Mouse (Mus musculus): ENCODE measurements around the gene B3gntl1.
A peak's percentile ranks its signal among the peaks of the same experiment; 100 is the strongest.
"Not testable (repeated sequence)": the region's sequence is repeated elsewhere in the genome, so short reads cannot be mapped to it uniquely, and the experiment has no call there.

Gene B3gntl1

DNA sequence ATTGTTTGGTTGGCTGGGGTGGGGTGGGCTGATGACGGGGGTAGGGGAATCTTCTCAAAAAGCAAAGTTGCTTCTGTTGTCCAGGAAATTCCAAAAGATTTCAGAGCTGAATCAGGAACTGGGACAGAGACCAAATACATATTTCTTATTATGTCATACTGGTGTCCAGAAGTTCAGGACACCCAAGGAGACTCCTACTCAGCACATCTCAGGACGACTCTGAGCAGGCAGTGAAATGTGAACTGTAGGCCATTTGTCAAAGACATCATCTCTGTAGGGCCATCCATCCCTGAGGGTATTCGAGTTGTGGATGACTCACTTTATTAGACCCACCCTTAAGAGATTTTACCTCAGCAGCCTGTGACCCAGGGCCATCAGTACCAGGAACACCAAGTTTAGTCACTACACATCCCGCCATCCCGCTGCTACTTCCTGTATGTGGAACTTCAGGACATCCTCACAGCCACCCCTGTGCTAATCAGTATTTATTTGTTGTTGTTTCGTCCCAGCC, 12.6 kb upstream of the B3gntl1 start:
- DNase-seq (ENCODE audit: low spot score in 2 of 2), result no peak

DNA sequence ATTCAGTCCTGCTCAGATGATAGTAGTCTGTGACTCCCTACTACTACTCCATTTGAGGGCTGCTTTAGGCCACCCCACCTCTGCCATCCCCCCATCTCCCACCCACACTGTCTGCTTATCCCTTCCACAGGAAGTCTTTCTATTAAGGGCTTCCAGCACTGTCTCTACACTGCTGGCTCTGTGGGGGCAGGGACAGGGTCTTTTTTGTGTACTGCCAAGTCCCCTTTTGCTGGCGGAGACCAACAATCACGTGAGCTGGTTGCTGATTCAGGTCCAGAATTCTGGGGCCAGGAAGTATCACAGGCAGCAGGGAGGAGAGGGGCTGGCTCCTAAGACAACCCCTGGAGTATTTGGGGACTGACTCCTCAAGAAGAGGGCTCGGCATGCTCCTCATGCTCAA, 10.3 kb upstream of the B3gntl1 start:
- DNase-seq (ENCODE audit: low spot score in 2 of 2), result peak in 1 of 2 experiments; percentile 37

DNA sequence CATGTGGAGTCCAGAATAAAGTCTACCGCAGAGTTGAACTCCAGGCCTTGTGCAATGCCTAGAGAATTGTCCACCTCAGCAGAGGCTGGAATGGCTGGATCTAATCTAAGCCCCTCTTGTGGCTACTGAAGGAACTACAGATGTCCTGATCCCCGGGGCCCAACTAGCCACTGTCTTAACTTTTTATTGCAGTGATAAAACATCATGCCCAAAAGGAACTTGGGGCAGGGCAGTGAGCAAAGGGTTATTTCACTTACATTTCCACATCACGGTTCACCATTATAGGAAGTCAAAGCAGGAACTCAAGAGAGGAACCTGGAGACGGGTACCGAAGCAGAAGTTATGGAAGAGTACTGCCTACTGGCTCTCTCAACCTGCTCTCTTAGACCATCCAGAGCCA, 7.8 kb upstream of the B3gntl1 start:
- no peak for DNase-seq (ENCODE audit: low spot score in 2 of 2)

DNA sequence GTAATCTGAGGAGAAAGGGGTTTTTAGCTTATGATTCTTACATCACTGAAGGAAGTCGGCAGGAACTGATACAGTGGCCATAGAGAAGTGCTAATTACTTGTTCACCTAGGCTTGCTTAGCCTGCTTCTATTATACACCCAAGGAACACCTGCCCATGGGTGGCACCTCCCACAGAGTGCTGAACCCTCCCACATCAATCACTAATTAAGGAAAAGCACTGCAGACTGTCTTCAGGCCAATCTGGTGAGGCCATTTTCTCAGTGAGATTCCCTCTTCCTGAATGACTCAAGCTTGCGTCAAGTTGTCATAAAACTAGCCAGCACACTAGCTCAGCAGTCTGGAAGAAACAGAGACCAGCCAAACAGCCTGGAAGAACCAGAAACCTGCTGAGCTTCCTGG, 6.6 kb upstream of the B3gntl1 start:
- no peak for DNase-seq (ENCODE audit: low spot score in 2 of 2)

DNA sequence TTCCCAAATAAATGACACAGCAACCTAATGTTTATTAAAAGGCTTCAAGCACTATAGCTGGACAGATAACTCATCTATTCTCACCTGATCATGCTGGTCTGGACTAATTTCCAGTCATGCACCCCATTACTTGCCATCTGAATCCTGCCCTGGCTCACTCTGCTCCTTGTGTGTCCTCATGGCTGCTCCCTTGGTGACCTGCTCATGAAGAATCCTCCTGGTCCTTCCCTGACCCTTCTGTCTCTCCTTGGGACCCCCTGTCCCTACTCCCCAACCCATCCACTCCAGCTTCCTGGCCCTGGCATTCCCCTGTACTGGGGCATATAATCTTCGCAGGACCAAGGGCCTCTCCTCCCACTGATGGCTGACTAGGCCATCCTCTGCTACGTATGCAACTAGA, 3.9 kb upstream of the B3gntl1 start:
- DNase-seq (ENCODE audit: low spot score in 2 of 2), result no peak

DNA sequence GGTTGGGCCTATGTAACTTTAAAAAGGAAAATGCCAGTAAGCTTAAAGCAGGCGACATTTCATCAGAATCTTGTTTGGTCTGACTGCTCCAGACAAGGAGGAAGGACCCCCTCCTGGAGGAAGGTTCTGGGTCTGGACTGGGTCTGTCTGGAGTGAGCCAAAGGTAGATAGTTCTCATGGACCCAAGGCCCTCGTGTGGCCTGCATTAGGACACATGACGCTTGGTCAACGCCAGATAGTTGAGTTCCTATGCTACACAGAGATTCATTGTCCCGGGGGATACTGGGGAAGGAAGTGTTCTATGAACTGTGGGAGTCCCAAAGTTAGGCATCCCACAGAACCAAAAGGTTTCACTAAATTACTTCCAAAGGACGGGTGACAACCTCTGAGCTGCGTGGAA, 676 bp upstream of the B3gntl1 start:
- DNase-seq (ENCODE audit: low spot score in 2 of 2), result no peak

DNA sequence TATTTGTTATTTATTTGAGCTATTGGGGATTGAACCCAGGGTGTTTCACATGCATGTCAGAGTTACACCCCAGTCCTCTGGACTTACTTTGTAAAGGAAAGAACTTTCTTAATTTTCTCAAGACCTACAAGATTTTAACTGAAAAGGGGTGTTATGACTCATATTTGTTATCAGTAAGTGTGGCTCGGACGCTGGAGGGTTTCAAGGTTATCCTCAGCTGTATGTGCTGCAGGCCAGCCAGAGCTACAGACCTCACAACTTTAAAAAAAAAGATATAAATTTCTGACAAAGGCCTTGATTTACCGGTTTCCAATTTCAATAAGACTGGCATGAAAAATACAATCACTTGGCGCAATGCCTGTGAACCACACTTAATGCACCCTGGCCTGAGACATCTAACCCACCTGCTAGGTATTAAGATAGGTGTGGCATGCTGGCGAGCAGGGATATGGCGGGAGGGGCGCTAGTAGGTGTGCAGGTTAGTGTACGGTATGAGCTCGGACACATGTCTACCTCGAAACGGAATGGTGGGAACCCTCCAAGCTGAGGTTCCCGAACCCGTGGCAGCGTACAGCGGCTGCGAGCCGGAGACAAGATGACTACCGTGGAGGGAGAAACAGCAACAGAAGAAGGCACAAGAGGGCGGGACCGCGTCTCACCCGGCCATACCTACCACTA, 502 bp downstream of the B3gntl1 start:
- DNase-seq (ENCODE audit: low spot score in 2 of 2), result no peak

DNA sequence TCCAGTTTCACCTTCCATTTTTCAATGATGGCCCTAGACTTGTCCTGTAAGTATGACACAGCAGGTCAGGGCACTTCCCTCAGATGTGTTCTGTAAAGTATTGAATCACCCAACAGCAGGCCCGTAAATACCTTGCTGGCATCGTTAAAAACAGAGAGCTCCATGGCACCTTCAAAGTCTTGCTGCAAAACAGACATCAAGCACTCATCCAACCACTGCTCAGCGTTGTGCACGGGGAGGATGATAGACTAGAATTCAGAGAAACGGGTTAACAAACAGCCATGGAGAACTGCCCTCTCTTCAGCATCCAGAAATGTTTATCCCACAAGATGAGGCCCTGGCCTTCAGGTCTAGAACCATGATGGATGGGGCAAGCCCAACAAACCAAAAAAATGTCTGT, 2.0 kb downstream of the B3gntl1 start:
- no peak for DNase-seq (ENCODE audit: low spot score in 2 of 2)

DNA sequence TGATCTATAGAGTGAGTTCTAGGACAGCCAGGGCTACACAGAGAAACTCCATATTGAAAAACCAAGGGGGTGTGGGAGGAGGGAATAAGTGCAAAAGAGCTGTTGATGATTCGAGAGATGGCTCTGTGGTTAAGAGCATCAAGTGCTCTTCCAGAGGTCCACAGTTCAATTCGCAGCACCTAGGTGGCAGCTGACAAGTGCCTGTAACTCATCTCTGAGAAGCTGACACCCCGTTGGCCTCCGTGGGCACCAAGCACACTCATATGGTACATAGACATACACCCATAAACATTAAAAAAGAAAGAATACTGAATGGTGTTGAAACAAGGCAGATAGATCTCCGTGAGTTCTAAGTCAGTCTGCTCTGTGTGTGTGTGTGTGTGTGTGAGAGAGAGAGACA, 4.2 kb downstream of the B3gntl1 start:
- DNase-seq (ENCODE audit: low spot score in 2 of 2), result no peak

DNA sequence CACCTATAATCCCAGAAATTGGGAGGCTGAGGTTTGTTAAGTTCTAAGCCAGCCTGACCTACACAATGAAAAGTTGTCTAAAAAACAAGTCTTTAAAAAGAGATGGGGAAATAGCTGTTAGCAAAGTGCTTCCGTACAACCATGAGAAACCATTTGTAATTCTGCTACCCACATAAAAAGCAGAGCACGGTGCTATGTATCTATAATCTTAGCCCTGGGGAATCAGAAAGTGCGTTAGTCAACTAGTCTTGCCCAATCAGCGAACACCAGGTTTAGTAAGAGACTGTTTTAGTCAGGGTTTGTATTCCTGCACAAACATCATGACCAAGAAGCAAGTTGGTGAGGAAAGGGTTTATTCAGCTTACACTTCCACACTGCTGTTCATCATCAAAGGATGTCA, 5.4 kb downstream of the B3gntl1 start:
- DNase-seq (ENCODE audit: low spot score in 2 of 2), result no peak

DNA sequence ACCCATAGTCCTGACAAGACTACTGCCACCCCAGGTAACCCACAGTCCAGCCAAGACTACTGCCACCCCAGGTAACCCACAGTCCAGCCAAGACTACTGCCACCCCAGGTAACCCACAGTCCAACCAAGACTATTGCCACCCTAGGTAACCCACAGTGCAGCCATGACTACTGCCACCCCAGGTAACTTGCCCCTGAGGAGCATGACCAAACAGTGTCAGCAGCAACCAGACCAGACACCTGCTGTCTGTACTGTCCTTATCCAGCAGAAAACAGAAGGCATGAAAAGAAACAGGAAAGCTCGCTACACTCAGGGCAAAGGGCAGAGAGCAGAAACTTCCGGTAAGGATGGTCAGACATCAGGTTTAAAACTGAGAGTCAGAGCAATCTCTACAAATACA, 11.8 kb downstream of the B3gntl1 start:
- DNase-seq (ENCODE audit: low spot score in 2 of 2), result no peak

DNA sequence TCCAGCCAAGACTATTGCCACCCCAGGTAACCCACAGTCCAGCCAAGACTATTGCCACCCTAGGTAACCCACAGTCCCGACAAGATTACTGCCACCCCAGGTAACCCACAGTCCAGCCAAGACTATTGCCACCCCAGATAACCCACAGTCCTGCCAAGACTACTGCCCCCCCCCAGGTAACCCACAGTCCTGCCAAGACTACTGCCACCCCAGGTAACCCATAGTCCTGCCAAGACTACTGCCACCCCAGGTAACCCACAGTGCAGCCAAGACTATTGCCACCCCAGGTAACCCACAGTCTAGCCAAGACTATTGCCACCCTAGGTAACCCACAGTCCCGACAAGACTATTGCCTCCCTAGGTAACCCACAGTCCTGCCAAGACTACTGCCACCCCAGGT, 12.3 kb downstream of the B3gntl1 start:
- not testable (repeated sequence) for DNase-seq (ENCODE audit: low spot score in 2 of 2)

DNA sequence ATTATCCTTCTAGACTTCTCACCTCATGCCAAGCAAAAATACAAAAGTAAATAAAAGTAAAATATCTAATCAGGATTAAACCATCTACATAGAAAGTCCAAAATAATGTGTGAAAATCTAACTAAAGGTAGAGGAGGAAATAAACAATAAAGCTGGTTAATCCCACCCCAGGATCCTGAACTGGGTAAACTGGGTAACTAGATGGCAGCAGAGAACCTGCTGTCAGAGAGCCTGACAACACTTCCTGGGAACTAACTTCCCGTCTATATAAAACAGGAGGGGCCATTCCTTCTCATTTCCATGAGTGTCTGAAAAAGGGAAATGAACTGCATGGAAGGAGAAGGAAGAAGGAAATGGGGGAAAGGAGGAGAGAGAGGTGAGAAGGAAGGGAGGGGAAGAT, 14.8 kb downstream of the B3gntl1 start:
- DNase-seq (ENCODE audit: low spot score in 2 of 2), result no peak

DNA sequence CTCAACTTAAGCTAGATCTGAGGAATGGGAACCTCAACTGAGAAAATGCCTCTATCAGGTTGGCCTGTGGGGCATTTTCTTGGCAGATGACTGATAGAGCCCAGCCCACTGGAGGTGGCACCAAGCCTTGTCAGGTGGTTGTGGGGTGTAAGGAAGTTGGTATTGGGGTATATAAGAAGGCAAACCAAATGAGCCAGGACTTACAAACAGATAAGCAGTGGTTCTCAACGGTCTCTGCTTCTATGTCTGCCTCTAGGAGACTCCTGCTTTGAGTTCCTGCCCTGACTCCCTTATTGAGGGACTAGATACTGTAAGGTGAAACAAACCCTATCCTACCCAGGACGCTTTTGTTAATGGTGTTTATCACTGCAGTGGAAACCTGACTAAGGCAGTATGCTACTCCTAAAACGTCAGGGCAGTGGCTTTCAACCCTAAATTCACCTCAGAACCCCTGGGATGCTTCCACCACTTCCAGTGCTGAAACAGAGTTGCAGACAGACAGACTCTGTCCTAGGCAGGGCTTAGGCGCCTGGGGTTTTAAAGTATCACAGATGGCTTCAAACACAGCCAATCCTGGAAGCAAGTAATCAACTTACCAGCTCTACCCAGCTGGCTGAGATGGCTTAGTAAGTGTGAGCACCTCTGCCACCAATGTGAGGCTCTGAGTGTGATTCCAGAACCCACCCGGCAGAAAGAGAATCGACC, 17.0 kb downstream of the B3gntl1 start:
- no peak for DNase-seq (ENCODE audit: low spot score in 2 of 2)

DNA sequence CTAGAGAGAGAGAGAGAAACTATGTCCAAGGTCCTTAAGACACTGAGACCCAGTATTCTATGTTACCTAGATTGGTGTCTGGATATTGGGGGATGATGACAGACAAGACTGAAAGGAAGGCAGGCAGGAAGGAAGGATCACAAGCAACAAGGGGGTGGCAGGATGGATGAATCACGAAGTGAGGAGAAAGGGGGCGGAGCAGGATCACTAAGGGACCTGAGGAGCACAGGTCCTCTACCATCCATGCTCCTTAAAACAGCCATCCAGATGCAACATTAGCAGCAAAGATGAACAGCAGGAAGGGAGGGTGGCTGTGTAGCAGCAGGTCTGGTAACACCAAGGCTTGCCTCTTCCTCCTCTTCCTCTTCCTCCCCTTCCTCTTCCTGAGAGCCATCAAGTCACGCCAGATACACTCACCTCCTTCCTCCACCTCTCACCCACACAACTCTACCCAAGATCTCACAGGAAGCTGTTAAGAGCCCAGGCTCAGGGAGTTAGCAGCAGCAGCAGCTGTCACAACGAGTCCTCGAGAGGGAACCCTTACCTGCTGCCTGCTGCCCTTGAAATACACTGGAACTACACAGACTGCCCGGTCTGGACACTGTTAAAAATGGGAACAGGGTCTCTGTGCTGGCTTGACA, 17.7 kb downstream of the B3gntl1 start:
- DNase-seq (ENCODE audit: low spot score in 2 of 2), result no peak

DNA sequence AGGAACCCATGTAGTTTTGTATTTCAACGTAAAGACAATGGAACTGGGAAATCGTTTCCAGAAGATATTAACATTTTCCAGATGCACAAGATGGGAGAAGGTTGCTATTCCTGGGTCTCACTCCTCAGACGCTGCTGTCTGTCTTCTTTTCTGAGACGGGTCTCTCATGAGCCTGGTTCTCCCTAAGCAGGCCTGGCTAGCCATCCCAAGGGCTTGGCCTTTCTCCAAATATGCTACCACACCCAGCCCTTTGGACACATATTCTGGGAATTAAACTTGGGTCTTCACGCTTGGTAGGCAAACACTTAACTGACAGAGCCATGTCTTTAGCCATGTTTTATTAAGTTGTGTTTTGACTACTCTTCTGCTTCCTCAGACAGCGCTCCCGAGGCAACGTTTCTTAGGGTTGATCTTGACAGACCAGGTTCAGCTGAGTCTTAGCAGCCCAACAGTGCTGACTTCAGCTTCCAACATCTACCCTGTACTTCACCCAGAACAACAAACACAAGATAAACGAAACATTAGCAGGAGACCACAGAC, 18.5 kb downstream of the B3gntl1 start:
- no peak for DNase-seq (ENCODE audit: low spot score in 2 of 2)

DNA sequence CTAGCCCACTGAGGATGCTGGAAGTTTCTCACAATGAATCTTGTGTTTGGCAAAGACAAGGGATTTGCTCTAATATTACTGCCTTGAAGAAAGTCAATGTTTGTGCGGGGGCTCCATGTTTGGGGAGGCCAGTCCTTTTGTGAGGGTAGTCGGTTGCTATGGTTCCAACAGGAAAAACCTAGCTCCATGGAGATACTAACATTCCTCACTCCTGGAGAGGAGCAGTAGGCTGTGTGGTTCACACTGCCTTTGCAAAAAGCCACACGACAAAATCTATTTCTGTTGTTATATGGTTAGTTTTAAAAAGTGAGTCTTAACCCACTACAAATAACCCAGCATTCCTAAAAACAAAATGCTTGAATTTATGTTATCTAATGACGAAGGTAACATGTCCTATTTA, 19.3 kb downstream of the B3gntl1 start:
- DNase-seq (ENCODE audit: low spot score in 2 of 2), result no peak

DNA sequence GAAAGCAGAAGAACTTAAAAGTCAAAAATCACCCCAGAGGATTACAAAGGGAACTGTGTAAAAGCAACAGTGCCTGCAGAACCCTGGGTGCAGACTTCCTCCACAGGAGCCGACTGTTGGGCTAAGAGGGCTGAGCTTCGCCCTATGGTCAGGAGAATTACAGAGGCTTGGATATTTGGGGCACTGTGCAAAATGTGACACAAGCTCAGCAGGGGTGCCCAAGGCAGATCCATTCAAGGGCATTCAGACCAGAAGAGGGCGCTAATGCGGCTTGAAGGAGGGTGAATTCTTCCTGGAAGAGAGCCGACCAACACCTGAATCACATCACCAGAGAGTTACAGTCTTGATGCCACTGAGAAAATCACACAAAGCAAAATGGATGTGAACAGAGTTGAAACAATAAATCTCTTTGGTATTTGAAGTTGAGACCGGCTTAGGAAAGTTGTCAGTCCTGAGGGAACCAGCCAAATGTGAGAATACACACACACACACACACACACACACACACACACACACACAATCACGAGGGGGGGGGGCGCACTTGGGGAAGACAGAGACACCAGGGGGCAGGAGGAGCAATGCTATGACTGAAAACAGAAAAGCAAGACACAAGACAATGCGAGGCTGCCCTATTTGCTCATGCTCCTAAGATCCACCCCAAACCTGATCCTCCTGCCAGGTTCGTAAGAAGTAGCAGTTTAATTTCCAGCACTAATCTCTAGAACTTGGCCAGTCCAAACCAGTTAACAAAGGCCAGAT, 20.2 kb downstream of the B3gntl1 start:
- DNase-seq (ENCODE audit: low spot score in 2 of 2), result peak in 1 of 2 experiments; percentile 65

DNA sequence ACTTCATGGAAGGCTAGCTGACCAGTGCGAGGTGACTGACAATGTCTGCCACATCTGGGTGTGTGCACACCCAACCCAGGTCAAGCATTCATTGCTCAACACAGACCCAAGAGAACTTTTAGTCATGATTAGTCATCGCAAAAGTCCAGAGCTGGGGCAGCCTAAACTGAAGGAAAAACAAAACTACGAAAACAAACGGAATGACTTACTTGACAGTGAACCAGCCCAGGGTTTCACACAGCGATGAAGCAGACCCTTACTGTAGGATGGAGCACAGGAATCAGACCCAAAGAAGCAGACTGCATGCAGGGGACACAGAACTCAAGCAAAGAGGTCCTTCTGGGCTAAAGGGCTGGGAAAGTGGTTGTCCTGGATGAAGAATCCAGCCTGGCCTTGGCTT, 21.0 kb downstream of the B3gntl1 start:
- no peak for DNase-seq (ENCODE audit: low spot score in 2 of 2)

DNA sequence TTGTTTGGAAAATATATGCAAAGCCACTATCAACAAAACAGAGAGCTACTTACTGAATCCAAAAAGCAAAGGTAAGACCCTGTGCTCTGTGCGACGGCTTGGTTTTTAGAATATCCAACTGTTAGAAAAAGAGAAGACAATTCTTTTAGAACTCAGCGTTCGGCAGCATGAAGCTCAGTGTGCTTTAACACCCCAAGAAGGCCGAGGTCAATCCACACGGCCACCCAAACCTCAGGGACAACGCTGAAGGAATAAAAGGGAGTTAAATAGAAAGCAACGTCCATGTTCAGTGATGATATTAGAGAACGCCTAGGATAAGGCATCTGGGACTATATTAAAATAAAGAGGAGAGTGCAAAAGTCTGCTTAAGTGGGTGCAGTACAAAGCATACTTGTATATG, 21.4 kb downstream of the B3gntl1 start:
- no peak for DNase-seq (ENCODE audit: low spot score in 2 of 2)

DNA sequence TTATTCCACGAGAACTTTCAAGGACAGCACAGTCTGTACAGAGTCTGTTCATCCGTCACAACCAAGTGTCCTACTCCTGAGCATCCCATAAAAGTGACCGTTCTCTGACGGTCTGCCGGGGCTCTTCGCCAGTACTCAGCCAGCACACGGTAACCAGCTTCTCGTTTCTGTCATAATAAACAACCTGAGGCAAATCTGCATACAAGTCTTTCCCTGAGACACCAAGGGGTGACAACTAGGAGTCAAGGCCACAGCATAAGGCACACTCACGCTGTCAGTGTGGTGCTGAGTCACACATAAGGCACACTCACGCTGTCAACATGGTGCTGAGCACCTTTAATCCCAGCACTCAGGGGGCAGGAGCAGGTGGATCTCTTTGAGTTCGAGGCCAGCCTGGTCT, 22.3 kb downstream of the B3gntl1 start:
- DNase-seq (ENCODE audit: low spot score in 2 of 2), result no peak

DNA sequence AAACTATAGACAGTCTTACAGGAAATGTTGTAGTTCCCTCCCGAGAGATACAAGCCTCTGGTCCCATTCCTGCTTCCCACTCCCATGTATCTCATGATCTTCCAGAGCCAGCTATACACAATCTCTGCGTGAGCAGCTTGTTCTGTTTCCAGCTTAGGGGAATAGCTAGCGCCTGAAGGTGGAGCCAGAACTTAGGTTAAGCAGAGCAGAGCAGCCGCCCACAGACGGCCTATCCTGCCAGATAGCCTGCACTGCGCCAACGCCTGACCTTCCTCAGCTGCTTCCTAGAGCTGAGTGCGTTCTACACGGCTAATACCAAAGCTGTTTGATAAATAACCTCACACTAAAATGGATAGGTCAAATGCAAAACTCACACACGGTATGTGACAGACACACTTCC, 23.1 kb downstream of the B3gntl1 start:
- no peak for DNase-seq (ENCODE audit: low spot score in 2 of 2)
